Mouse (Mus musculus) splenic B cell, adult 2 months (primary cell): ENCODE measurements at regions not wholly inside any gene's neighbourhood (a gene's known extent, or its start where the extent isn't known, plus 50 kb on each side); places are given as distances from the start of the nearest gene placed in this dataset.

Experiments
- DNase-seq: peaks from one replicate; pipeline ENCODE4 v3.0.0-alpha.2; 2011; ENCODE audit warnings: low read depth, low spot score
- H3K27me3 ChIP-seq: 2 replicates; pipeline ENCODE4 v1.6.1; 2012; ENCODE audit warnings: mild to moderate bottlenecking, low read length, moderate library complexity, mixed read lengths; ENCODE audit not compliant: control insufficient read depth, poor library complexity, insufficient read depth, severe bottlenecking
- H3K36me3 ChIP-seq: 2 replicates; pipeline ENCODE4 v1.6.1; 2012; ENCODE audit warnings: mild to moderate bottlenecking, low read length, moderate library complexity, mixed read lengths; ENCODE audit not compliant: control insufficient read depth, poor library complexity, insufficient read depth, severe bottlenecking

- no peak for DNase-seq
- Histone ChIP-seq H3K36me3 (no peaks in the 10 kb centered on the region), H3K27me3 (no peaks in the 10 kb centered on the region)
Measured at GRCm38 (mm10) chr8:89217689-89218088, 173.7 kb upstream of the Sall1 start.

- Histone ChIP-seq H3K36me3 (no peaks in the 10 kb centered on the region), H3K27me3 (no peaks in the 10 kb centered on the region)
- no peak for DNase-seq
Measured at GRCm38 (mm10) chr8:89211931-89212330, 168.0 kb upstream of the Sall1 start.

- DNase-seq: no peak
- Histone ChIP-seq H3K36me3 (no peaks in the 10 kb centered on the region), H3K27me3 (no peaks in the 10 kb centered on the region)
Measured at GRCm38 (mm10) chr8:89210684-89211083, 166.7 kb upstream of the Sall1 start.

- DNase-seq: no peak
- H3K36me3 ChIP-seq: no peaks in the 10 kb centered on the region
- no peaks in the 10 kb centered on the region for H3K27me3 ChIP-seq
Measured at GRCm38 (mm10) chr8:89207891-89208290, 163.9 kb upstream of the Sall1 start.

- DNase-seq: no peak
- H3K27me3 ChIP-seq: no peaks in the 10 kb centered on the region
- H3K36me3 ChIP-seq: no peaks in the 10 kb centered on the region
Measured at GRCm38 (mm10) chr8:89202484-89203096, 158.6 kb upstream of the Sall1 start.

- H3K27me3 ChIP-seq: no peaks in the 10 kb centered on the region
- no peaks in the 10 kb centered on the region for H3K36me3 ChIP-seq
- no peak for DNase-seq
Measured at GRCm38 (mm10) chr8:89200301-89200700, 156.3 kb upstream of the Sall1 start.

- Histone ChIP-seq H3K27me3 (no peaks in the 10 kb centered on the region), H3K36me3 (no peaks in the 10 kb centered on the region)
- no peak for DNase-seq
Measured at GRCm38 (mm10) chr8:89185314-89185713, 141.4 kb upstream of the Sall1 start.

- DNase-seq: no peak
- Histone ChIP-seq H3K27me3 (no peaks in the 10 kb centered on the region), H3K36me3 (no peaks in the 10 kb centered on the region)
Measured at GRCm38 (mm10) chr8:89175631-89176030, 131.7 kb upstream of the Sall1 start.

- H3K27me3 ChIP-seq: no peaks in the 10 kb centered on the region
- DNase-seq: no peak
- no peaks in the 10 kb centered on the region for H3K36me3 ChIP-seq
Measured at GRCm38 (mm10) chr8:89171561-89171960, 127.6 kb upstream of the Sall1 start.

GRCm38 (mm10) chr8:89169484-89169883 is 125.5 kb upstream of the Sall1 start:
- no peaks in the 10 kb centered on the region for H3K36me3 ChIP-seq
- DNase-seq: no peak
- no peaks in the 10 kb centered on the region for H3K27me3 ChIP-seq

- DNase-seq: no peak
- Histone ChIP-seq H3K36me3 (no peaks in the 10 kb centered on the region), H3K27me3 (no peaks in the 10 kb centered on the region)
Measured at GRCm38 (mm10) chr8:89167026-89167425, 123.1 kb upstream of the Sall1 start.

- Histone ChIP-seq H3K27me3 (no peaks in the 10 kb centered on the region), H3K36me3 (no peaks in the 10 kb centered on the region)
- DNase-seq: no peak
Measured at GRCm38 (mm10) chr8:89156909-89157308, 112.9 kb upstream of the Sall1 start.

GRCm38 (mm10) chr8:89153605-89154004 is 109.6 kb upstream of the Sall1 start:
- no peaks in the 10 kb centered on the region for H3K27me3 ChIP-seq
- H3K36me3 ChIP-seq: no peaks in the 10 kb centered on the region
- no peak for DNase-seq

- DNase-seq: no peak
- H3K27me3 ChIP-seq: no peaks in the 10 kb centered on the region
- no peaks in the 10 kb centered on the region for H3K36me3 ChIP-seq
Measured at GRCm38 (mm10) chr8:89152867-89153595, 109.1 kb upstream of the Sall1 start.

- H3K36me3 ChIP-seq: no peaks in the 10 kb centered on the region
- no peaks in the 10 kb centered on the region for H3K27me3 ChIP-seq
- DNase-seq: no peak
Measured at GRCm38 (mm10) chr8:89152331-89152730, 108.4 kb upstream of the Sall1 start.

- no peaks in the 10 kb centered on the region for H3K27me3 ChIP-seq
- DNase-seq: no peak
- H3K36me3 ChIP-seq: no peaks in the 10 kb centered on the region
Measured at GRCm38 (mm10) chr8:89150952-89151351, 107.0 kb upstream of the Sall1 start.
